Mouse (Mus musculus) midbrain, postnatal 0 days (tissue): Measurements from ENCODE around the gene Nufip2. TPM values are rescaled to one million over a fixed set of nuclear protein-coding genes. Genes with fewer than 3 reads are reported as not detected.

ENCODE experiments used
- ATAC-seq: fragments of 200-750 bp; cut with Nextera tagmentation; 2 replicates; pipeline ENCODE4 v1.8.0; 2017; ENCODE audit warnings: moderate number of reproducible peaks, mild to moderate bottlenecking, moderate TSS enrichment, moderate library complexity; ENCODE audit not compliant: low FRiP score
- DNase-seq: peaks from one replicate; pipeline ENCODE4 v3.0.0-alpha.2; 2015; ENCODE audit warnings: low spot score
- H3K27ac ChIP-seq: fragments of 300-500 bp; sonication (generic); 2 replicates; pipeline ENCODE4 v1.5.1; 2014; ENCODE audit warnings: low read depth, mild to moderate bottlenecking, low read length, mixed read lengths
- H3K27me3 ChIP-seq: fragments of 300-500 bp; sonication (generic); 2 replicates; pipeline ENCODE4 v1.6.1; 2014; ENCODE audit warnings: low read length, control low read depth, mixed read lengths; ENCODE audit not compliant: insufficient read depth
- H3K36me3 ChIP-seq: fragments of 300-500 bp; sonication (generic); 2 replicates; pipeline ENCODE4 v1.6.1; 2014; ENCODE audit warnings: low read length, control low read depth, mixed read lengths; ENCODE audit not compliant: insufficient read depth
- H3K4me1 ChIP-seq: fragments of 300-500 bp; sonication (generic); 2 replicates; pipeline ENCODE4 v1.6.1; 2014; ENCODE audit warnings: mild to moderate bottlenecking, control low read depth, antibody characterized with exemption, low read length, mixed read lengths; ENCODE audit not compliant: insufficient read depth
- H3K4me2 ChIP-seq: fragments of 300-500 bp; sonication (generic); 2 replicates; pipeline ENCODE4 v1.6.1; 2014; ENCODE audit warnings: low read depth, mild to moderate bottlenecking, low read length, mixed read lengths; ENCODE audit not compliant: poor library complexity, severe bottlenecking
- H3K4me3 ChIP-seq: fragments of 300-500 bp; sonication (generic); 2 replicates; pipeline ENCODE4 v1.5.1; 2014; ENCODE audit warnings: low read depth, mild to moderate bottlenecking, low read length, moderate library complexity
- H3K9ac ChIP-seq: fragments of 300-500 bp; sonication (generic); replicated peaks from 2 replicates; pipeline ENCODE4 v1.6.1; 2014; ENCODE audit warnings: mild to moderate bottlenecking, low read length, moderate library complexity, mixed read lengths; ENCODE audit not compliant: poor library complexity, severe bottlenecking
- H3K9me3 ChIP-seq: fragments of 300-500 bp; sonication (generic); 2 replicates; pipeline ENCODE4 v1.6.1; 2016; ENCODE audit warnings: low read length, control low read depth
- CTCF ChIP-seq: IDR thresholded peaks from 2 replicates; pipeline ENCODE4 v1.5.1; 2016; ENCODE audit warnings: antibody characterized with exemption, mild to moderate bottlenecking
- WGBS: fragments of 180-500 bp; shearing (Covaris S2); extraction: QIAGEN DNeasy Blood & Tissue Kit; methylation state at CpG from one replicate; pipeline ENCODE4 v1.1.7; 2014; 5-methylcytosine and 5-hydroxymethylcytosine counted together
- polyA plus RNA-seq: library from polyadenylated mRNA; unstranded; fragments of >200 nt; fragmentation: Nextera tagmentation; extraction: Ambion mirVana; gene quantifications from 2 replicates; pipeline ENCODE4 v1.2.1, GENCODE M21; 2015
- total RNA-seq: library from RNA; depleted of rRNA; stranded (reverse); fragments of >200 nt; gene quantifications from 2 replicates; pipeline ENCODE4 v1.2.3, GENCODE M21; 2014

Gene Nufip2
- total and polyA plus RNA-seq, 2 experiments from 2014 or later, result 5.3 to 42.9 TPM

DNA sequence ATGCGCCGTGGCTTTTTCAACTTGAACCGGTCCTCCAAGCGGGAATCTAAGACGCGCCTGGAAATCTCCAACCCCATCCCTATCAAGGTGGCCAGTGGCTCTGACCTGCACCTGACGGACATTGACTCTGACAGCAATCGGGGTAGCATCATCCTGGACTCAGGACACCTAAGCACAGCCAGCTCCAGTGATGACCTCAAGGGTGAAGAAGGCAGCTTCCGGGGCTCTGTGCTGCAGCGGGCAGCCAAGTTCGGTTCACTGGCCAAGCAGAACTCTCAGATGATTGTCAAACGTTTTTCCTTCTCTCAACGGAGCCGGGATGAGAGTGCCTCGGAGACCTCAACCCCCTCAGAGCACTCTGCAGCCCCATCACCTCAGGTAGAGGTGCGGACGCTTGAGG lies 91.5 kb downstream of the Nufip2 start:
- H3K9me3 ChIP-seq, result no peaks in the 10 kb centered on the region
- no peak overlapping the region for H3K4me3 ChIP-seq
- peaks cover 22% of the 10 kb centered on the region for H3K36me3 ChIP-seq
- ATAC-seq (no peak), DNase-seq (no peak)
- no peaks in the 10 kb centered on the region for H3K27me3 ChIP-seq
- 94% methylated on average over 17 of the region's 17 CpGs for WGBS
- no peak overlapping the region for H3K4me2 ChIP-seq
- H3K9ac ChIP-seq, result no peak overlapping the region
- no peaks in the 10 kb centered on the region for H3K4me1 ChIP-seq
- TF ChIP-seq CTCF, result no peak
- no peak overlapping the region for H3K27ac ChIP-seq

- DNase-seq (no peak), ATAC-seq (no peak)
- WGBS, result 88% methylated on average over 17 of the region's 17 CpGs
These were observed 92.0 kb downstream of the Nufip2 start for GRCm38 (mm10) chr11:77777937-77778336.

DNA sequence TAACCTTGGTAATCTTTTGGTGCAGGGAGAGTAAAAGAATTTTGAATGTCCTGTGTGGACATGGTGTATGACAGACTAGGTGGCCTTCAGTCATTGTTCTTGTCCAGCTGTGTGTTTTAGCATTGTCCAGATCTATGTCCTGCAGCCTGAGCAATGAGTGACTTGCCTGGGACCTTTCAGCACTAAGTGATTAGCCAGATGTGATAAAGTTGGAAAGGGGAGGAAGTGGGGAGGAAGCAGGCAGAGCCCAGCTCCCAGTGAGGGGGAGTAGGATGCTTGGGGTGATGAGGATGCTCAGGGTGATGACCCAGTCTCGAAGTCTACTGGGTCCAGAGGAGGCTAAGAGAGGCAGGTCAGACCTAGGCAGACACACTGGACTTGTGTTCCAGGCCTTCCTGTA lies 93.3 kb downstream of the Nufip2 start:
- ATAC-seq (no peak), DNase-seq (no peak)
- no peaks in the 10 kb centered on the region for H3K27me3 ChIP-seq
- H3K27ac ChIP-seq, result no peak overlapping the region
- H3K4me2 ChIP-seq, result no peak overlapping the region
- no peaks in the 10 kb centered on the region for H3K9me3 ChIP-seq
- 0 out of 2 replicates have a peak, but pooled peaks cover 4% of the 10 kb centered on the region for H3K4me1 ChIP-seq
- WGBS, result 84% methylated on average over 1 of the region's 1 CpGs
- no peak for TF ChIP-seq CTCF
- no peak overlapping the region for H3K4me3 ChIP-seq
- peaks cover 22% of the 10 kb centered on the region for H3K36me3 ChIP-seq
- H3K9ac ChIP-seq, result no peak overlapping the region

More at GRCm38 (mm10) chr11:77777937-77778336, 92.0 kb downstream of the Nufip2 start:
- no peak for TF ChIP-seq CTCF
- Histone ChIP-seq H3K9ac (no peak overlapping the region), H3K27me3 (no peaks in the 10 kb centered on the region), H3K4me2 (no peak overlapping the region), H3K27ac (no peak overlapping the region), H3K4me3 (no peak overlapping the region), H3K36me3 (peaks cover 22% of the 10 kb centered on the region), H3K4me1 (no peaks in the 10 kb centered on the region), H3K9me3 (no peaks in the 10 kb centered on the region)

GRCm38 (mm10) chr11:77781088-77781487 lies 95.1 kb downstream of the Nufip2 start:
- WGBS, result 77% methylated on average over 7 of the region's 7 CpGs
- Histone ChIP-seq H3K27ac (no peak overlapping the region), H3K27me3 (no peaks in the 10 kb centered on the region), H3K9ac (no peak overlapping the region), H3K4me3 (no peak overlapping the region), H3K4me2 (no peak overlapping the region), H3K9me3 (no peaks in the 10 kb centered on the region), H3K36me3 (peaks cover 22% of the 10 kb centered on the region), H3K4me1 (0 out of 2 replicates have a peak, but pooled peaks cover 11% of the 10 kb centered on the region)
- ATAC-seq, result no peak
- TF ChIP-seq CTCF, result no peak
- DNase-seq, result no peak

DNA sequence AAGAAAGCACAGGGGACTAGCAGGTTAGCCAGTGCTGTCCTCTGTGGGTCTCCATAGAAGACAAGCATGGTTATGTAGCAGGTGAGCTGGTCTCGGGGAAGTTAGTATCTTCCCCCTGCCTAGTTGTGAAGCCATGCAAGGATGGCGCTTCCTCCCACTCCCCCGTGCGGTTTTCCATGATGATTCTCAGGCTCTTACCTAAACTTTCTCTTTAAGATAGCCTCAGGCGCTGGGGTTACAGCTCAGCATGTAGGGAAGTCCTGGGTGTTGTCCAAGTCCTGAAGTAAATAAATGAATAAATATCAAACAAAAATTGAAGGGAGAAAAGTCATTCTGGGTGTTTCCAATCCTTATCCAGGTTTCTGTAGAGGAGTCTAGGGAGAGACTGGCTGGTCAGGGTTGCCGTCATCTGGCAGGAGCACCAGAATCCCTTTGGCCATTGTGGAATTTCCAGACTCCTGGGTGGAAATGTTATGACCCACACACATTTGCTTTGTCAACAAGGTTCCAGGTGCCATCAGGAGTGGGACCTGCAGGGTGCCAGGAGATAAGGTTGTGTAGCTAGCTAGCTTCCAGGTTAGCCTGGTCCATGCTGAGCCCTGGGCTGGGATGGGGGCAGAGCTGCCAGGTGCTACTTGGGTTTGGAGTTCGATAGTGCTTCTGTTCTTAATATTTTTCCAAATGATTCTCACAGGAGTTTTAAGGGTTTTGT lies 96.3 kb downstream of the Nufip2 start:
- H3K4me1 ChIP-seq, result 0 out of 2 replicates have a peak, but pooled peaks cover 11% of the 10 kb centered on the region
- 90% methylated on average over 7 of the region's 7 CpGs for WGBS

DNA sequence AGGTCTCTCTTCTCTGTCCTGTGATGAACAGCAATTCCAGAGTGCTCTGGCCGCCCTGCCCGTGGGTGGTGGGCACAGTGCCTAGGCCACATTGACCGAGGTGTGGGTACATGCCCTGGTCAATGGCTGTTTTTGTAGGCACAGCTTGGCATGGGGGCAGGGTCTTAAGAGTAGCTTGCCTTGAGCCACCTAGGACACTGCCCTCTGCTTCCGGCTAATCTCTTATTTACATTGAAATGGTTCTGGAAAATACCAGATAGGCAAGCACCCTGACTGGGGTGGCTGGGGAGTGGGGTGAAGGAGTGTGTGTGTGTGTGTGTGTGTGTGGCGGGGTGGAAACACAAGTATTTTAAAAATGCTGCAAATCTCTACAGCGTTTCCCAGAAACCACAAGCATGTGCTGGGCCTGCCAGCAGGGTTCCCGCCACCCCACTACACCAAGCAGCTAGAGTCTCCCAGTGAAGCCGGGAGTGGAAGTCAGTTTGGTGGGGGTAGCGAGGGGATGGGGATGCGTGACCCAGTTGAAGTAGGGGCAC lies 97.3 kb downstream of the Nufip2 start:
- TF ChIP-seq CTCF, result no peak; the same call in 1 of the 2 replicates
- Histone ChIP-seq H3K9me3 (no peaks in the 10 kb centered on the region), H3K27ac (no peak overlapping the region), H3K4me3 (no peak overlapping the region), H3K4me2 (no peak overlapping the region), H3K4me1 (0 out of 2 replicates have a peak, but pooled peaks cover 11% of the 10 kb centered on the region), H3K27me3 (no peaks in the 10 kb centered on the region), H3K36me3 (peaks cover 10% of the 10 kb centered on the region), H3K9ac (no peak overlapping the region)
- WGBS, result 55% methylated on average over 10 of the region's 10 CpGs
- ATAC-seq, result no peak
- DNase-seq, result no peak

More for the DNA sequence above, 96.3 kb downstream of the Nufip2 start:
- H3K4me3 ChIP-seq, result no peak overlapping the region
- no peak for ATAC-seq
- peaks cover 20% of the 10 kb centered on the region for H3K36me3 ChIP-seq
- no peak for DNase-seq
- no peak overlapping the region for H3K9ac ChIP-seq
- H3K9me3 ChIP-seq, result no peaks in the 10 kb centered on the region
- no peaks in the 10 kb centered on the region for H3K27me3 ChIP-seq
- no peak overlapping the region for H3K27ac ChIP-seq
- no peak for TF ChIP-seq CTCF
- no peak overlapping the region for H3K4me2 ChIP-seq
